Mouse (Mus musculus): ENCODE data around the gene Fam107b.

The Fam107b gene

GRCm38 (mm10) chr2:3739351-3739961 lies 169.2 kb downstream of the Fam107b start:
- DNase-seq (ENCODE audit: low spot score in 2 of 2) = no peak

GRCm38 (mm10) chr2:3740256-3740655 lies 170.0 kb downstream of the Fam107b start:
- DNase-seq (ENCODE audit: low spot score in 2 of 2) = peak; percentile 48 to 65

- DNase-seq (ENCODE audit: low spot score in 2 of 2) = no peak
Observed at GRCm38 (mm10) chr2:3740670-3741069, 170.4 kb downstream of the Fam107b start.

GRCm38 (mm10) chr2:3742519-3742918 lies 172.2 kb downstream of the Fam107b start:
- DNase-seq (ENCODE audit: low spot score in 2 of 2) = no peak

- no peak for DNase-seq (ENCODE audit: low spot score in 2 of 2)
Observed at GRCm38 (mm10) chr2:3745041-3745440, 174.8 kb downstream of the Fam107b start.

- no peak for DNase-seq (ENCODE audit: low spot score in 2 of 2)
Observed at GRCm38 (mm10) chr2:3745910-3746606, 175.8 kb downstream of the Fam107b start.

- DNase-seq (ENCODE audit: low spot score in 2 of 2) = no peak
Observed at GRCm38 (mm10) chr2:3748714-3749503, 178.6 kb downstream of the Fam107b start.

- DNase-seq (ENCODE audit: low spot score in 2 of 2) = peak in 1 of 2 experiments; percentile 48
Observed at GRCm38 (mm10) chr2:3749504-3750024, 179.3 kb downstream of the Fam107b start.

- no peak for DNase-seq (ENCODE audit: low spot score in 2 of 2)
Observed at GRCm38 (mm10) chr2:3750126-3750525, 179.8 kb downstream of the Fam107b start.

GRCm38 (mm10) chr2:3752365-3752764 lies 182.1 kb downstream of the Fam107b start:
- DNase-seq (ENCODE audit: low spot score in 2 of 2) = no peak

GRCm38 (mm10) chr2:3752893-3753292 lies 182.6 kb downstream of the Fam107b start:
- no peak for DNase-seq (ENCODE audit: low spot score in 2 of 2)

GRCm38 (mm10) chr2:3753749-3754148 lies 183.5 kb downstream of the Fam107b start:
- DNase-seq (ENCODE audit: low spot score in 2 of 2) = peak; percentile 54 to 65

- no peak for DNase-seq (ENCODE audit: low spot score in 2 of 2)
Observed at GRCm38 (mm10) chr2:3755936-3756335, 185.6 kb downstream of the Fam107b start.

- no peak for DNase-seq (ENCODE audit: low spot score in 2 of 2)
Observed at GRCm38 (mm10) chr2:3758406-3758805, 188.1 kb downstream of the Fam107b start.

- DNase-seq (ENCODE audit: low spot score in 2 of 2) = no peak
Observed at GRCm38 (mm10) chr2:3760234-3760836, 190.0 kb downstream of the Fam107b start.

- peak; percentile 49 to 60 for DNase-seq (ENCODE audit: low spot score in 2 of 2)
Observed at GRCm38 (mm10) chr2:3764136-3764535, 193.8 kb downstream of the Fam107b start.

- DNase-seq (ENCODE audit: low spot score in 2 of 2) = no peak
Observed at GRCm38 (mm10) chr2:3765957-3766783, 195.9 kb downstream of the Fam107b start.

GRCm38 (mm10) chr2:3769260-3769659 lies 199.0 kb downstream of the Fam107b start:
- DNase-seq (ENCODE audit: low spot score in 2 of 2) = peak; percentile 59 to 77

- no peak for DNase-seq (ENCODE audit: low spot score in 2 of 2)
Observed at GRCm38 (mm10) chr2:3769786-3770318, 199.6 kb downstream of the Fam107b start.

- DNase-seq (ENCODE audit: low spot score in 2 of 2) = no peak
Observed at GRCm38 (mm10) chr2:3770383-3770782, 200.1 kb downstream of the Fam107b start.

GRCm38 (mm10) chr2:3771483-3771882 lies 201.2 kb downstream of the Fam107b start:
- no peak for DNase-seq (ENCODE audit: low spot score in 2 of 2)

All from natural killer cell, adult 2 months (primary cell).